Mouse (Mus musculus) intestine, postnatal 0 days (tissue): ENCODE data around the gene Pole2. TPM values are rescaled to one million over a fixed set of nuclear protein-coding genes. Genes with fewer than 3 reads are reported as not detected.

ENCODE experiments used
- ATAC-seq: fragments of 200-750 bp; cut with Nextera tagmentation; 2 replicates; pipeline ENCODE4 v1.8.0; 2017; ENCODE audit warnings: mild to moderate bottlenecking, moderate TSS enrichment, moderate library complexity
- H3K27ac ChIP-seq: fragments of 300-500 bp; sonication (generic); 2 replicates; pipeline ENCODE4 v1.5.1; 2014; ENCODE audit warnings: mild to moderate bottlenecking, low read depth, low read length, moderate library complexity
- H3K27me3 ChIP-seq: fragments of 300-500 bp; sonication (generic); replicated peaks from 2 replicates; pipeline ENCODE4 v1.6.1; 2014; ENCODE audit warnings: low read length, mixed read lengths; ENCODE audit not compliant: control insufficient read depth, insufficient read depth
- H3K36me3 ChIP-seq: fragments of 300-500 bp; sonication (generic); 2 replicates; pipeline ENCODE4 v1.6.1; 2014; ENCODE audit warnings: mild to moderate bottlenecking, moderate library complexity; ENCODE audit not compliant: control insufficient read depth, insufficient read depth
- H3K4me1 ChIP-seq: fragments of 300-500 bp; sonication (generic); replicated peaks from 2 replicates; pipeline ENCODE4 v1.6.1; 2014; ENCODE audit warnings: antibody characterized with exemption, low read length, mixed read lengths; ENCODE audit not compliant: control insufficient read depth, insufficient read depth
- H3K4me2 ChIP-seq: fragments of 300-500 bp; sonication (generic); replicated peaks from 2 replicates; pipeline ENCODE4 v1.6.1; 2014; ENCODE audit warnings: low read depth, mild to moderate bottlenecking, moderate library complexity
- H3K4me3 ChIP-seq: fragments of 300-500 bp; sonication (generic); 2 replicates; pipeline ENCODE4 v1.5.1; 2014; ENCODE audit warnings: low read depth, low read length
- H3K9ac ChIP-seq: fragments of 300-500 bp; sonication (generic); 2 replicates; pipeline ENCODE4 v1.6.1; 2014; ENCODE audit warnings: mild to moderate bottlenecking, low read depth, low read length
- H3K9me3 ChIP-seq: fragments of 300-500 bp; sonication (generic); 2 replicates; pipeline ENCODE4 v1.6.1; 2016; ENCODE audit warnings: mixed run types; ENCODE audit not compliant: control insufficient read depth
- CTCF ChIP-seq: sonication (generic); IDR thresholded peaks from 2 replicates; pipeline ENCODE4 v1.5.1; 2016; ENCODE audit warnings: low read depth, mild to moderate bottlenecking, control low read depth, antibody characterized with exemption, moderate library complexity
- WGBS: fragments of 180-500 bp; shearing (Covaris S2); extraction: QIAGEN DNeasy Blood & Tissue Kit; methylation state at CpG from one replicate; pipeline ENCODE4 v1.1.7; 2014; 5-methylcytosine and 5-hydroxymethylcytosine counted together
- polyA plus RNA-seq: library from polyadenylated mRNA; unstranded; fragments of >200 nt; fragmentation: Nextera tagmentation; extraction: Ambion mirVana; gene quantifications from 2 replicates; pipeline ENCODE4 v1.2.1, GENCODE M21; 2015

Pole2 gene
- polyA plus RNA-seq, 1 experiment from 2014 or later, result 5.4 TPM

- WGBS, result 64% methylated on average over 6 of the region's 6 CpGs
- TF ChIP-seq CTCF, result no peak
These were observed 7.8 kb upstream of the Pole2 start for GRCm38 (mm10) chr12:69235782-69236181.

GRCm38 (mm10) chr12:69229251-69229650, 1.3 kb upstream of the Pole2 start:
- 64% methylated on average over 2 of the region's 2 CpGs for WGBS
- peak; percentile 52 for TF ChIP-seq CTCF

More at GRCm38 (mm10) chr12:69235782-69236181, 7.8 kb upstream of the Pole2 start:
- no peaks in the 10 kb centered on the region for H3K36me3 ChIP-seq
- no peak overlapping the region for H3K9ac ChIP-seq
- no peak overlapping the region for H3K4me3 ChIP-seq
- H3K4me1 ChIP-seq, result no peaks in the 10 kb centered on the region
- no peak for ATAC-seq
- H3K27ac ChIP-seq, result no peak overlapping the region
- no peak overlapping the region for H3K4me2 ChIP-seq
- H3K27me3 ChIP-seq, result no peaks in the 10 kb centered on the region
- no peaks in the 10 kb centered on the region for H3K9me3 ChIP-seq

DNA sequence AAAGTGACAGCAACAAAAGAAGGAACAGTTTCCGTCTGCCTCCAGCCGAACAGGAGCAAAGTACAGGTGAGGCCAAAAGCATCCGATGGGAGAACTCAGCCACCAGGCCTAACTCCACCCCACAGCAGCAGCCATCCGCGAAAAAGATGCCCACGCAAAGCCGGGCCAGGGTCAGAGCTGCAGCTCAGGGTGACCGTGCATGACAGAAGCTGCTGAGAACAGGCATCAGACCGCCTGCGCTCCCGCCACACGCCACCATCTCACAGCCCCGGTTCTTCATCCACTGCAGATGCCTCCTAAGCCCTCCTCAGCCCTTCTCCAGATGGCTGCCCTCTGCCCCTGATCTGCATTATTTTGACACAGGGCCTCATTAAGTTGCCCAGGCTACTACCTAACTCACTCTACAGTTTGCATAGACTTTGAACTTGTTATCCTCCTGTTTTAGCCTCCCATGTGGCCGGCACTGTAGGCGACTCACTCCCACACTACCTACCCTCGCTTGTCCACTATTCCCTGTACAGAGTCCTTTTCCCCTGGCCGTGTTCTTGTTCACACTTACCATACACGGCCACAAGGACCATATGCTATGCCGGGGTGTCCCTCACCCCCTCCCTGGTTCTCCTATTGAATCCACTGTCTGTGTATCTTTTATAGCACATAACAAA, 7.2 kb downstream of the Pole2 start:
- Histone ChIP-seq H3K9ac (no peak overlapping the region), H3K9me3 (no peaks in the 10 kb centered on the region), H3K4me1 (no peaks in the 10 kb centered on the region), H3K4me3 (no peak overlapping the region), H3K27ac (no peak overlapping the region), H3K36me3 (peaks cover 30% of the 10 kb centered on the region; the same call in 1 of the 2 replicates), H3K4me2 (no peak overlapping the region), H3K27me3 (no peaks in the 10 kb centered on the region)
- ATAC-seq, result peak; percentile 45; the same call in 1 of the 2 replicates
- TF ChIP-seq CTCF, result no peak
- 85% methylated on average over 19 of the region's 19 CpGs for WGBS

More at GRCm38 (mm10) chr12:69229251-69229650, 1.3 kb upstream of the Pole2 start:
- Histone ChIP-seq H3K4me1 (no peaks in the 10 kb centered on the region), H3K9ac (no peak overlapping the region), H3K36me3 (no peaks in the 10 kb centered on the region; the same call in 1 of the 2 replicates), H3K27me3 (no peaks in the 10 kb centered on the region), H3K27ac (no peak overlapping the region), H3K4me3 (no peak overlapping the region), H3K9me3 (no peaks in the 10 kb centered on the region), H3K4me2 (no peak overlapping the region)
- no peak for ATAC-seq

DNA sequence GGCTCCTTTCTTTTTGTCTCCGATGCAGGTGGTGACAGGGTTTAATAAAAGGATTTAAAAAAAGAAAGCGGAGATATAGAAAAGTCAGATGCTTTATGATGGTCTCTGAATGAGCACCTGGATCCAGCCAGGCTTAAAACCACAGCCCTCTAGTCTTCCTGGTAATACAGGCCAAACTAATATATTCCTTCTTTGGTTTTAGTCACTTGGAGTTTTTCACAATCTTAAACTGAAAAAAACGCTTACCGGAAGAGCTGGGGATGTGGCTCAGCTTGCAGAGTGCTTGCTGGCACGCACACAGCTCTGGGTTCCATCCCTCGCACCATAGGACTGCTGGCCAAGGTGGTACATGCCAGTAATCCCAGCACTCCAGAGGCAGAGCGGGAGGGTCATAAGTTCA, 11.4 kb downstream of the Pole2 start:
- Histone ChIP-seq H3K27me3 (no peaks in the 10 kb centered on the region), H3K4me3 (no peak overlapping the region), H3K9me3 (no peaks in the 10 kb centered on the region), H3K36me3 (peaks cover 37% of the 10 kb centered on the region), H3K4me1 (no peaks in the 10 kb centered on the region), H3K27ac (no peak overlapping the region), H3K9ac (no peak overlapping the region), H3K4me2 (no peak overlapping the region)
- TF ChIP-seq CTCF, result no peak
- WGBS, result 92% methylated on average over 7 of the region's 7 CpGs
- no peak for ATAC-seq

- 88% methylated on average over 3 of the region's 3 CpGs for WGBS
- no peak for ATAC-seq
- no peak overlapping the region for H3K9ac ChIP-seq
- H3K27me3 ChIP-seq, result no peaks in the 10 kb centered on the region
- no peak for TF ChIP-seq CTCF
- no peaks in the 10 kb centered on the region for H3K9me3 ChIP-seq
- H3K27ac ChIP-seq, result no peak overlapping the region
- peaks cover 25% of the 10 kb centered on the region for H3K36me3 ChIP-seq
- H3K4me1 ChIP-seq, result no peaks in the 10 kb centered on the region
- no peak overlapping the region for H3K4me3 ChIP-seq
- H3K4me2 ChIP-seq, result no peak overlapping the region
These were observed 12.8 kb downstream of the Pole2 start for GRCm38 (mm10) chr12:69215000-69215785.

- H3K27me3 ChIP-seq, result no peaks in the 10 kb centered on the region
- H3K4me1 ChIP-seq, result no peaks in the 10 kb centered on the region
- TF ChIP-seq CTCF, result no peak
- H3K27ac ChIP-seq, result no peak overlapping the region; the same call in 1 of the 2 replicates
- 90% methylated on average over 7 of the region's 7 CpGs for WGBS
- no peak overlapping the region for H3K9ac ChIP-seq
- no peaks in the 10 kb centered on the region for H3K9me3 ChIP-seq
- no peak overlapping the region for H3K4me3 ChIP-seq
- H3K4me2 ChIP-seq, result no peak overlapping the region
- ATAC-seq, result no peak
- peaks cover 19% of the 10 kb centered on the region for H3K36me3 ChIP-seq
These were observed 13.6 kb downstream of the Pole2 start for GRCm38 (mm10) chr12:69214393-69214792.
